Mouse (Mus musculus): ENCODE measurements around the gene Myh14. TPM values are rescaled to one million over a fixed set of nuclear protein-coding genes. Genes with fewer than 3 reads are reported as not detected.

Gene Myh14
- total and polyA plus RNA-seq, 3 experiments = under 0.01 to 0.08 TPM; not detected in 1

GRCm38 (mm10) chr7:44672193-44672592 is 1.6 kb upstream of the Myh14 start:
- Histone ChIP-seq H3K79me2 (ENCODE audit: control insufficient read depth, insufficient read depth, low read length, poor library complexity) (no peaks in the 10 kb centered on the region), H3K4me3 (ENCODE audit: control insufficient read depth in 1 of 2, insufficient read depth in 1 of 2, low read depth in 2 of 2, low read length in 2 of 2) (no peak overlapping the region), H3K9ac (ENCODE audit: control insufficient read depth, low read depth, low read length, poor library complexity, severe bottlenecking) (no peak overlapping the region), H3K4me1 (ENCODE audit: control insufficient read depth in 1 of 2, insufficient read depth in 2 of 2, low read length in 2 of 2) (no peaks in the 10 kb centered on the region), H3K27me3 (ENCODE audit: control insufficient read depth in 1 of 2, insufficient read depth in 2 of 2, low read length in 2 of 2) (no peaks in the 10 kb centered on the region), H3K9me3 (replicated peaks; ENCODE audit: insufficient read depth, low read length) (no peaks in the 10 kb centered on the region), H3K36me3 (ENCODE audit: control insufficient read depth in 1 of 2, insufficient read depth in 2 of 2, low read length in 2 of 2) (no peaks in the 10 kb centered on the region), H3K27ac (ENCODE audit: control insufficient read depth, low read depth, low read length) (no peak overlapping the region)
- TF ChIP-seq GABPA (IDR thresholded peaks at IDR 0.05; ENCODE audit: low read depth, low read length) (no peak), SMC3 (IDR thresholded peaks at IDR 0.05; ENCODE audit: low read depth, low read length) (no peak), HCFC1 (IDR thresholded peaks at IDR 0.05; ENCODE audit: low read depth, low read length) (no peak), TCF12 (IDR thresholded peaks at IDR 0.05; ENCODE audit: low read depth, low read length) (no peak), USF1 (IDR thresholded peaks at IDR 0.05; ENCODE audit: low read depth, low read length) (no peak), MEF2A (IDR thresholded peaks at IDR 0.05; ENCODE audit: extremely low read depth, insufficient replicate concordance, low read depth, low read length, poor library complexity, severe bottlenecking) (no peak), CHD1 (IDR thresholded peaks at IDR 0.05; ENCODE audit: low read depth, low read length) (no peak), ZMIZ1 (IDR thresholded peaks at IDR 0.05; ENCODE audit: low read depth, low read length) (no peak), NRF1 (IDR thresholded peaks at IDR 0.05; ENCODE audit: insufficient read depth, low read depth, low read length, poor library complexity, severe bottlenecking) (no peak), MXI1 (IDR thresholded peaks at IDR 0.05; ENCODE audit: low read depth, low read length) (no peak), RAD21 (IDR thresholded peaks at IDR 0.05; ENCODE audit: low read depth, low read length) (no peak), MAZ (IDR thresholded peaks at IDR 0.05; ENCODE audit: low read depth, low read length) (no peak), MAX (IDR thresholded peaks at IDR 0.05; ENCODE audit: low read length) (no peak), MYB (IDR thresholded peaks at IDR 0.05; ENCODE audit: low read depth, low read length) (no peak), MYC (IDR thresholded peaks at IDR 0.05; ENCODE audit: low read depth, low read length) (no peak), RCOR1 (IDR thresholded peaks at IDR 0.05; ENCODE audit: low read depth, low read length) (no peak), EP300 (IDR thresholded peaks at IDR 0.05; ENCODE audit: low read depth in 1 of 2, low read length in 2 of 2) (no peak), UBTF (IDR thresholded peaks at IDR 0.05; ENCODE audit: borderline replicate concordance, insufficient read depth, low read depth, low read length) (no peak)
- DNase-seq (ENCODE audit: low read depth, low spot score) = no peak

- no peak for DNase-seq (ENCODE audit: low read depth, low spot score)
- no peak overlapping the region for H3K4me3 ChIP-seq (ENCODE audit: control insufficient read depth in 1 of 2, insufficient read depth in 1 of 2, low read depth in 2 of 2, low read length in 2 of 2)
- H3K27ac ChIP-seq (ENCODE audit: control insufficient read depth, low read depth, low read length) = no peak overlapping the region
- H3K79me2 ChIP-seq (ENCODE audit: control insufficient read depth, insufficient read depth, low read length, poor library complexity) = no peaks in the 10 kb centered on the region
- H3K9me3 ChIP-seq (replicated peaks; ENCODE audit: insufficient read depth, low read length) = no peaks in the 10 kb centered on the region
- H3K27me3 ChIP-seq (ENCODE audit: control insufficient read depth in 1 of 2, insufficient read depth in 2 of 2, low read length in 2 of 2) = no peaks in the 10 kb centered on the region
- H3K9ac ChIP-seq (ENCODE audit: control insufficient read depth, low read depth, low read length, poor library complexity, severe bottlenecking) = no peak overlapping the region
- no peak for TF ChIP-seq NELFE (IDR thresholded peaks at IDR 0.05; ENCODE audit: low read depth, low read length)
- no peak for TF ChIP-seq SIN3A (IDR thresholded peaks at IDR 0.05; ENCODE audit: low read length)
- TF ChIP-seq RCOR1 (IDR thresholded peaks at IDR 0.05; ENCODE audit: low read depth, low read length) = no peak
- TF ChIP-seq RAD21 (IDR thresholded peaks at IDR 0.05; ENCODE audit: low read depth, low read length) = no peak
- no peak for TF ChIP-seq USF2 (IDR thresholded peaks at IDR 0.05; ENCODE audit: borderline replicate concordance in 1 of 2, insufficient read depth in 1 of 2, low read depth in 1 of 2, low read length in 2 of 2)
- TF ChIP-seq MYB (IDR thresholded peaks at IDR 0.05; ENCODE audit: low read depth, low read length) = no peak
- TF ChIP-seq GATA1 (IDR thresholded peaks at IDR 0.05; ENCODE audit: low read depth, low read length) = no peak
- no peak for TF ChIP-seq POLR2AphosphoS2 (IDR thresholded peaks at IDR 0.05; ENCODE audit: low read length)
- TF ChIP-seq KAT2A (conservative IDR thresholded peaks at IDR 0.05; ENCODE audit: low read depth, low read length) = no peak
- TF ChIP-seq BHLHE40 (IDR thresholded peaks at IDR 0.05; ENCODE audit: borderline replicate concordance, low read depth, low read length) = no peak
- no peak for TF ChIP-seq ZKSCAN1 (IDR thresholded peaks at IDR 0.05; ENCODE audit: low read depth, low read length)
- no peak for TF ChIP-seq CHD1 (IDR thresholded peaks at IDR 0.05; ENCODE audit: low read depth, low read length)
- TF ChIP-seq CTCF (IDR thresholded peaks at IDR 0.05 in 2 of 3, conservative IDR thresholded peaks at IDR 0.05 in 1 of 3; ENCODE audit: control insufficient read depth in 1 of 3, insufficient read depth in 1 of 3, low read depth in 2 of 3, low read length in 3 of 3, poor library complexity in 1 of 3, severe bottlenecking in 1 of 3) = no peak
- TF ChIP-seq TBP (IDR thresholded peaks at IDR 0.05; ENCODE audit: low read depth, low read length) = no peak
- no peak for TF ChIP-seq EP300 (IDR thresholded peaks at IDR 0.05; ENCODE audit: low read depth in 1 of 2, low read length in 2 of 2)
- TF ChIP-seq MAZ (IDR thresholded peaks at IDR 0.05; ENCODE audit: low read depth, low read length) = no peak
- no peak for TF ChIP-seq MAX (IDR thresholded peaks at IDR 0.05; ENCODE audit: low read length)
- TF ChIP-seq ZC3H11A (IDR thresholded peaks at IDR 0.05; ENCODE audit: low read depth, low read length) = no peak
- no peaks in the 10 kb centered on the region for H3K4me1 ChIP-seq (ENCODE audit: control insufficient read depth in 1 of 2, insufficient read depth in 2 of 2, low read length in 2 of 2)
- no peaks in the 10 kb centered on the region for H3K36me3 ChIP-seq (ENCODE audit: control insufficient read depth in 1 of 2, insufficient read depth in 2 of 2, low read length in 2 of 2)
Measured at GRCm38 (mm10) chr7:44669103-44669502, 1.5 kb downstream of the Myh14 start.

Data from MEL (cell line).